Mouse (Mus musculus) frontal cortex, adult 2 months (tissue): ENCODE data around the gene Ranbp1. TPM values are rescaled to one million over a fixed set of nuclear protein-coding genes. Genes with fewer than 3 reads are reported as not detected.
"Not testable (repeated sequence)": the region's sequence is repeated elsewhere in the genome, so short reads cannot be mapped to it uniquely, and the experiment has no call there.

Experiments
- DNase-seq, 2 experiments: peaks; one replicate each; pipeline ENCODE4 v3.0.0; 2022; ENCODE audit warnings: low spot score in 1 of 2; ENCODE audit errors: extremely low spot score in 1 of 2
- polyA plus RNA-seq: library from polyadenylated mRNA; depleted of rRNA; stranded (reverse); fragments of >200 nt; gene quantifications from 2 replicates; pipeline ENCODE4 v1.2.3, GENCODE M21; 2012; rRNA removed

The Ranbp1 gene
- polyA plus RNA-seq, 1 experiment: 116 TPM

DNA sequence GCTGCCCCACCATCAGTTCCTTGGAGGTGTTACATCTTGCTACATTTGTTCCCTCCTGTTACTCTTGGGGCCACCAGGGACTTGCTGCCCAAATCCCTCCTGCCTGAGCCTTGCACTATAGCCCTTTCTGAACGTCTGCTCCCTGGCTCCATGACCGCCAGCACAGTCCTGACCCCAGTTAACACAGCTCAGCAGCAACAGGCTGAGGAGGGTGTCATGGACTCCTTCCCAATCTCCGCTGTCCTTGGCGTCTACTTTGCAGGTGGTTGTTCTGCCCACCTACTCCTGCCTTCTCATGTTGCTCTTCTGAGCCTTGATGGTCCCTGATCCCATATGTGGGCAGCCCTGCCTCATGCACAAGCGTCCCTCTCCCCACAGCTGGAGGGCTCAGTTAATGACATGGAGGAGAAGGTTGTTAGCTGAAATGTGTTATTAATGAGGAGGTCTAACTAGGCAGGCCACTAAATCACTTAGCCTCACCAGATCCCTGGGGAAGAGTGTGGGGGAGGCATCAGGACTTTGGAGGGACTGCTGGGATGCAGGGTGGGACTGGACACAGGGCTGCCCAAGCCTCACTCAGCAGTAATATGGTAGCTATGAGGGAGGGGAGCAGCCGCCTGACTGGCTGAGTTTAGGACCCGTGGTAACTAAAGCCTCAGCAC is 45.0 kb downstream of the Ranbp1 start:
- no peak for DNase-seq

DNA sequence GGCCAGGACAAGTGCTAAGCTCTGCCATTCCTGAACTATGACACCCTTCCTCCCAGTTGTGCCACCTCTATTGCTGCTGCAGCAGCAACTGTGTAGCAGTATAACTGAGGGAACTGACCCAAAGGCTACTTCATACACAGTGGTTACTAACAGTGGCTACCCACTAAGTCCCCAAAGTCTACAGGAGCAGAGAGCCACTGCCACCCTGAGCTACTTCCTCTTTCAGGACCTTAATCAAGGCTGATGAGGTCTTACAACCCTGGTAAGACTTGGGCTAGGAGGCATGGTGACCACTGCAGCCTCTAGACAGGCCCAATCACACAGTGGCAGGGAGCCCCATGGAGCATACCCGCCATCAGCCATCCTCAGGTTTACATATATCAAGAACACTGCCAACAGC is 46.5 kb downstream of the Ranbp1 start:
- DNase-seq: no peak

GRCm38 (mm10) chr16:18201620-18202019 is 46.9 kb downstream of the Ranbp1 start:
- no peak for DNase-seq

- DNase-seq: no peak
Measured at GRCm38 (mm10) chr16:18200062-18200461, 48.5 kb downstream of the Ranbp1 start.

GRCm38 (mm10) chr16:18198365-18199098 is 50.0 kb downstream of the Ranbp1 start:
- DNase-seq: no peak

DNA sequence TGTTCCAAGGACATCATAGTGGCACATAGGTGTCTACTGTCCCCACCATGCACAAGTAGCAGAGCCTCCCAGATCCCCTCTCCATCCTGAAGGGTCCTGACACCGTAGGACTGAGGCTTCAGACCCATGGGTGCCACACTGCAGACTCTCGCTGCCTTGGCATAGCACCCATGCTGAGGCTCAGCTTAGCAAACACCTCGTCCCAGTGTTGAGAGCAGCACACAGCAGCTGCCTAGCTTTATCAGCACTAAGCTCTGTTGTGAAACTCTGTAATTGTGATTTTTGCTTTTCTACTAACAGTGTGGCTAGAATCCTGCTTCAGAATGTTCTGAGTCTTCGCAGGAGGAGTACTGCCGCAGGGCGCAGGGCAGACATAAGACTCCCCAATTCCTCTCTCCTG is 50.7 kb downstream of the Ranbp1 start:
- no peak for DNase-seq

DNA sequence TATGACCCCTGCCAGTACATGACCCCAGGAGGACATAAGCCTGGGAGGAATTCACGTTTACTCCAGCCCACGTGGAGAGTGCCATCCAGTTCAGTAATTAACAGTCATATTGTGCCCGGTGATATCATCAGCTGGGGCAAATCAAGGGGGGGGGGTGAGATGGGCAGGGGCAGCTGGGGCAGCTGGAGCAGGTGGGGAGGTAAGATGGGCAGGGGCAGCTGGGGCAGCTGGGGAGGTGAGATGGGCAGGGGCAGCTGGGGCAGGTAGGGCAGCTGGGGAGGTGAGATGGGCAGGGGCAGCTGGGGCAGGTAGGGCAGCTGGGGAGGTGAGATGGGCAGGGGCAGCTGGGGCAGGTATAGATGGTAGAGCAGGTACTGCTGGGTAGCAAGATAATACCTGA is 53.0 kb downstream of the Ranbp1 start:
- DNase-seq: not testable (repeated sequence)

GRCm38 (mm10) chr16:18195068-18195467 is 53.5 kb downstream of the Ranbp1 start:
- peak; percentile 82 to 88 for DNase-seq

GRCm38 (mm10) chr16:18194208-18194985 is 54.1 kb downstream of the Ranbp1 start:
- DNase-seq: no peak

DNA sequence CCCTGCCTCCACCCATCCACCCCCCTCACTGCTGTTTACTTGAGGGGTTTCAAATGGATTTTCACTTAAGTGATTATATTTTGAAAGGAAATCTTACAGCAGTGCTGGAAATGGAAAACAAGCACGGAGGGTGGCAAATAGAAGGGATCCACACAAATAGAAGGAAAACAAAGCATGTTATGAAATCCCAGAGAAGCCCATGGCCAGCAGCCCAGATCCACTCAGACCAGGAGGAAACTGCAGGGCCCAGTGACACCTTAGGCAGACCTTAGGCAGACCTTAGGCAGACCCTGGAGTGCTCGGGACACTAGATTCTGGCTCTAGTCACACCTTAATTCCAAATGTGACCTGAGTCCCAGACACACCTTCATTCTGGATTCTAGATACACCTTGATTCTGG is 57.5 kb downstream of the Ranbp1 start:
- DNase-seq: no peak

Other genes with a start within 250 kb of the Ranbp1 start
- gene Dgcr6, start 195.9 kb downstream of the Ranbp1 start, polyA plus RNA-seq: 100 and 104 TPM in 2 replicates
- 54.6 and 55.5 TPM in 2 replicates for gene Prodh, start 158.5 kb downstream of the Ranbp1 start, polyA plus RNA-seq
- gene Rtn4r, start 121.1 kb downstream of the Ranbp1 start, polyA plus RNA-seq: 125 and 142 TPM in 2 replicates
- gene Ccdc188, start 30.9 kb downstream of the Ranbp1 start, polyA plus RNA-seq: not detected in 2 replicates
- 142 and 152 TPM in 2 replicates for gene Zdhhc8, start 13.6 kb downstream of the Ranbp1 start, polyA plus RNA-seq
- 76.5 and 77.2 TPM in 2 replicates for gene Trmt2a, start 53 bp downstream of the Ranbp1 start, polyA plus RNA-seq
- gene Gm49776, start 9.6 kb upstream of the Ranbp1 start, polyA plus RNA-seq: 0.55 TPM in 1 of 2 replicates, not detected in the other
- 48.4 and 49.4 TPM in 2 replicates for gene Dgcr8, start 40.5 kb upstream of the Ranbp1 start, polyA plus RNA-seq
- gene Tango2, start 99.4 kb upstream of the Ranbp1 start, polyA plus RNA-seq: 181 and 196 TPM in 2 replicates
- 40.8 and 44.2 TPM in 2 replicates for gene Arvcf, start 99.5 kb upstream of the Ranbp1 start, polyA plus RNA-seq
- gene Txnrd2, start 177.7 kb upstream of the Ranbp1 start, polyA plus RNA-seq: 22.9 and 25.9 TPM in 2 replicates
- gene Comt, start 178.1 kb upstream of the Ranbp1 start, polyA plus RNA-seq: 140 and 143 TPM in 2 replicates
- 8.1 and 8.7 TPM in 2 replicates for gene Gnb1l, start 250.0 kb upstream of the Ranbp1 start, polyA plus RNA-seq